Mouse (Mus musculus) CD4-positive, CD25-positive, alpha-beta regulatory T cell, adult 2 months (primary cell): ENCODE results near the gene Hsfy2.

Experiments used
- DNase-seq: peaks from one replicate; pipeline ENCODE4 v3.0.0-alpha.2; 2012; ENCODE audit warnings: low read depth, low spot score

Gene Hsfy2

GRCm38 (mm10) chr1:56637335-56637734, at the start of gene Hsfy2:
TSS of gene Hsfy2 (minus strand) at chr1:56637435.
- no peak for DNase-seq

- DNase-seq, result no peak
Observed at GRCm38 (mm10) chr1:56685053-56685557, 47.9 kb upstream of the Hsfy2 start.

DNA sequence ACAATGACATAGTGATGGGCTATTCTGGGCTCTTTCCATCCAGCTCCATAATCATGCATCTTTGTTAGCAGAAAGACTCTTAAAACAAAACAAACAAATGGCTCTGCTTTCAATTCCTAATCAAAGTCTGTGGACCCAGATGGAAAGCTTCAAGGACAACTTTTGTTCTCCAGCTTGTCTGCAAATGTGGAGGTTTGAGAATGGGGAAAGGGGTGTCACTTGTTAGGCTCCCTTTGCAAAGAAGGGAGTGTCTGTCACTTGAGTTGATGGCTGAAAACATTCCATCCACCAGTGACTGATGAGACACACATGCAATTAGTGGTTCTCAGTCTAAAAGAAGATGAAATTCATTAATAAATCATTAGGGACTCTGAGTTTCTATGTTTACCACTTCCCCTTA, 47.3 kb upstream of the Hsfy2 start:
- no peak for DNase-seq

GRCm38 (mm10) chr1:56681258-56681657, 44.0 kb upstream of the Hsfy2 start:
- DNase-seq, result no peak

DNA sequence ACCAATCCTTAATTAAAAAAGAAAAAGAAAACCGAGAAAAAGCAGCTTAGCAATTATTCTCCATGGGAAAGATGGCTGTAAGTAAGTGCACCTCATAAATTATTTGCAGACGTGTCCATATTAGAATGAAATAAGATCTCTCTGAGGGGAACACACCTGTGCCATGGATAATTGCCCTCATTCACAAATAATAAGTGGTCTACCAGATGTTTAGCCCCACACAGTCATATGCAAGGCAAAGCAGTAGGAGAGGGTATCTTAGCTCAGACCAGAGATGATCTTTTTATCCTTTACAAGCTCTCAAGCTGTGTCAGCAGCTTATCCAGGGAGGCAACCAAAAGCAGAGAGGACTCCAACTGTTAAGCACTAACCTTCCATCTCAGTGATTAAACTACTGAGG, 38.0 kb upstream of the Hsfy2 start:
- no peak for DNase-seq

- no peak for DNase-seq
Observed at GRCm38 (mm10) chr1:56674601-56675000, 37.4 kb upstream of the Hsfy2 start.

- DNase-seq, result no peak
Observed at GRCm38 (mm10) chr1:56671241-56671945, 34.2 kb upstream of the Hsfy2 start.

GRCm38 (mm10) chr1:56670509-56670908, 33.3 kb upstream of the Hsfy2 start:
- DNase-seq, result no peak

DNA sequence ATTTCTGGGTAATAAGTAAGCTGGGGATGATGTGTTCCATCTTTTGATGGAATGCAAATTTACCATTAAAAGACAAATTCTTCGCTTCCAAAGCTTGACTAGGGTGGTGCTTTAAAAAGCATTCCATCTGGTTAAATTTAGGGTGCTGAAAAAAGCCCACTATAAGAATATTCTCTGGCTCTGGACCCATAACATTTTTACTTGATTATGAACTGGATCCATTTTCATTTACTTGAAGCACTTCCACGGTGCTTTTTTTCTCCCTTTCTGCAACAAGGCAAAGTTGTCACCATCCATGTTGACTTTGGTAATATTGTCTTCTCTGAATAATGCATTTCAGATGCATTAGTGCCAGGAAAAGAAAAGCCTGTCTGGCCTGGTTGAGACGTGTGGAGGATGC, 27.4 kb upstream of the Hsfy2 start:
- DNase-seq, result no peak

DNA sequence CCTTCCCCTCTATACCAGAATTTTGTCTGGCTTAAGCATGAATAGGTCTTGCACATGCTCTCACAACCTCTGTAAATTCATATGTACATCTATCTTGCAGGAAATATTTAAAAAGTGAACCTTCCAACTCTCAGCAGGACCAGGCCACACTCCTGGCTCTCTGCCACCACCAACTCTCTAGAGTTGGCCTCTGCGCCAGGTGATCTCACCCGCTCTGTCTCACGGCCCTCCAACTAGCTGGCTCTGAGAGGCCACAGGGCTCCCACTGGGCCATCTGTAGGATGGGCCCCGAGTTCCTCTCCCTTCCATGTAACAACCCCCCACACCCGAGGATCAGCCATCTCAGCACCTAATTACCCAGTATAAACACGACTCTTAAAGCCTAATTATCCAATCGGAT, 10.4 kb downstream of the Hsfy2 start:
- DNase-seq, result no peak

- no peak for DNase-seq
Observed at GRCm38 (mm10) chr1:56624304-56624703, 12.9 kb downstream of the Hsfy2 start.

DNA sequence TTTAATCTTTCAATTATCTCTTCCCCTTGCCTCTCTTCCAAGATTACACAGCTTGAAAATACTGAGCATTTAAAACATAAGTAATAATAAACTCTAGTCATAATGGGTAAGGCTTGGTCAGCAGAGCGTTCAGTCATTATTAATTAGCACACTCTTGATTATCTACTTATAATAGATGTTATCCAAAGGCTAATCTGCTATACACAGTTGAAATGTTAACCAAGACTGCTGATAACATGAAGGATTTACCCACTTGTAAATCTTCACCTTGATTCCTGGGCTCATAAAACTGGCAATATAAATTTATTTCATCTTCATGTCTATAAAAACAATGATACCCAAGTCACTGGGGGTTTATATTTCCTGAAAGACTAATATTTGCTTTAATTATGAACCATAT, 24.9 kb downstream of the Hsfy2 start:
- DNase-seq, result no peak
